16 mouse cellular contexts compared by ENCODE assay signal in genomic region chr16:89938277-89938676, GRCm38 (mm10).
DNase-seq lines count a peak whose midpoint lies in the region; ATAC-seq and TF ChIP-seq lines count a peak whose summit lies in the region.
"Had no signal": no experiment of that assay in that cellular context is flagged by ENCODE, and none has a peak within 500 bp of the region (broad histone marks: within the 10 kb centered on the region; RNA-seq: fewer than 3 reads in every experiment).

No protein-coding gene starts in this region.

- peaks cover 8% of the 10 kb centered on the region for H3K4me1 ChIP-seq in midbrain, embryonic 12.5 days
- 0 out of 2 replicates have a peak, but pooled peaks cover under 1% of the 10 kb centered on the region for H3K4me1 ChIP-seq in midbrain, postnatal 0 days (ENCODE audit: insufficient read depth, low read length)
- H3K4me1 ChIP-seq in forebrain, embryonic 14.5 days (ENCODE audit: control insufficient read depth, insufficient read depth, low read length): peaks cover 3% of the 10 kb centered on the region; the same call in 1 of the 2 replicates

- no peaks in the 10 kb centered on the region for H3K36me3 ChIP-seq in midbrain, embryonic 12.5 days
- H3K36me3 ChIP-seq in midbrain, postnatal 0 days (ENCODE audit: insufficient read depth, low read length): no peaks in the 10 kb centered on the region
- no peaks in the 10 kb centered on the region for H3K36me3 ChIP-seq in forebrain, embryonic 14.5 days (ENCODE audit: control insufficient read depth, insufficient read depth, low read length)
- H3K36me3 ChIP-seq: midbrain, embryonic 15.5 days had no signal

- 0 out of 2 replicates have a peak, but pooled peaks cover 10% of the 10 kb centered on the region for H3K9me3 ChIP-seq in midbrain, embryonic 12.5 days
- H3K9me3 ChIP-seq in midbrain, postnatal 0 days (ENCODE audit: low read length): no peaks in the 10 kb centered on the region
- H3K9me3 ChIP-seq in forebrain, embryonic 14.5 days (replicated peaks; ENCODE audit: control insufficient read depth, low read length): no peaks in the 10 kb centered on the region
- H3K9me3 ChIP-seq: midbrain, embryonic 15.5 days had no signal

- H3K9ac ChIP-seq in midbrain, embryonic 12.5 days (replicated peaks): no peak overlapping the region
- no peak overlapping the region for H3K9ac ChIP-seq in midbrain, postnatal 0 days (replicated peaks; ENCODE audit: low read length, poor library complexity, severe bottlenecking)
- H3K9ac ChIP-seq in forebrain, embryonic 14.5 days (ENCODE audit: low read length): no peak overlapping the region
- H3K9ac ChIP-seq: liver, embryonic 14.5 days; midbrain, embryonic 15.5 days had no signal

- no peak overlapping the region for H3K4me2 ChIP-seq in midbrain, embryonic 12.5 days (replicated peaks)
- H3K4me2 ChIP-seq in midbrain, postnatal 0 days (ENCODE audit: low read depth, low read length, poor library complexity, severe bottlenecking): no peak overlapping the region
- no peak overlapping the region for H3K4me2 ChIP-seq in forebrain, embryonic 14.5 days (ENCODE audit: low read length)
- H3K4me2 ChIP-seq: midbrain, embryonic 15.5 days had no signal

- H3K27me3 ChIP-seq in midbrain, embryonic 12.5 days: no peaks in the 10 kb centered on the region; the same call in 1 of the 2 replicates
- no peaks in the 10 kb centered on the region for H3K27me3 ChIP-seq in midbrain, postnatal 0 days (ENCODE audit: insufficient read depth, low read length)
- H3K27me3 ChIP-seq in forebrain, embryonic 14.5 days (replicated peaks; ENCODE audit: control insufficient read depth, insufficient read depth, low read length): no peaks in the 10 kb centered on the region
- H3K27me3 ChIP-seq: midbrain, embryonic 15.5 days; Patski had no signal

- DNase-seq in midbrain, postnatal 0 days (ENCODE audit: low spot score): no peak
- peak; percentile 73 for DNase-seq in thymus, postnatal 14 days
- DNase-seq in frontal cortex, postnatal 10 days (ENCODE audit: low spot score in 2 of 2): no peak
- DNase-seq in forebrain, embryonic 14.5 days (ENCODE audit: low spot score): no peak
- DNase-seq in right cerebral cortex, postnatal 10 days (ENCODE audit: low spot score in 2 of 2): no peak
- DNase-seq: adrenal gland, adult 8-10 months; cerebellum, adult 9-11 months; kidney, postnatal 25 days; left cerebral cortex, postnatal 4 days; lung, postnatal 14 days had no signal

- 0 out of 2 replicates have a peak, but pooled peaks have one; percentile 16 for ATAC-seq in midbrain, embryonic 12.5 days (ENCODE audit: low FRiP score, low read depth)
- ATAC-seq in midbrain, postnatal 0 days (ENCODE audit: low FRiP score): no peak
- peak; percentile 96 for ATAC-seq in activated CD4-positive, CD25-positive, alpha-beta regulatory T cell, adult 4 months
- ATAC-seq in megakaryocyte-erythroid progenitor cell, adult 5-6 weeks (replicated peaks; ENCODE audit: low FRiP score, low TSS enrichment, poor library complexity, severe bottlenecking): peak; percentile 71
- no peak for ATAC-seq in forebrain, embryonic 14.5 days
- ATAC-seq: midbrain, embryonic 15.5 days had no signal

- 55% methylated on average over 7 of the region's 7 CpGs for WGBS in midbrain, embryonic 12.5 days
- WGBS in midbrain, postnatal 0 days: 52% methylated on average over 7 of the region's 7 CpGs
- 47% methylated on average over 7 of the region's 7 CpGs for WGBS in forebrain, embryonic 14.5 days

- no peak for TF ChIP-seq CTCF in midbrain, postnatal 0 days (IDR thresholded peaks at IDR 0.05)

- no peak overlapping the region for H3K4me3 ChIP-seq in midbrain, embryonic 12.5 days
- no peak overlapping the region for H3K4me3 ChIP-seq in midbrain, postnatal 0 days (ENCODE audit: low read depth, low read length)
- H3K4me3 ChIP-seq in forebrain, embryonic 14.5 days (ENCODE audit: low read depth, low read length): no peak overlapping the region
- H3K4me3 ChIP-seq: midbrain, embryonic 15.5 days had no signal

- H3K27ac ChIP-seq in midbrain, embryonic 12.5 days (replicated peaks): no peak overlapping the region
- H3K27ac ChIP-seq in midbrain, postnatal 0 days (ENCODE audit: low read depth, low read length): no peak overlapping the region
- H3K27ac ChIP-seq in forebrain, embryonic 14.5 days (ENCODE audit: low read depth, low read length): no peak overlapping the region
- H3K27ac ChIP-seq: liver, embryonic 14.5 days; midbrain, embryonic 15.5 days had no signal

Comparison
In these comparisons a context has a peak if more than half of its experiments do, and no peak if none do; other contexts are left out.
1. ATAC-seq: peak in midbrain, embryonic 12.5 days (single experiment), activated CD4-positive, CD25-positive, alpha-beta regulatory T cell, adult 4 months (single experiment) and megakaryocyte-erythroid progenitor cell, adult 5-6 weeks (single experiment); none in midbrain, postnatal 0 days (single experiment) and forebrain, embryonic 14.5 days (single experiment).